Mouse (Mus musculus) neural tube, embryonic 12.5 days (tissue): Measurements from ENCODE around the gene Gmeb2. TPM values are rescaled to one million over a fixed set of nuclear protein-coding genes. Genes with fewer than 3 reads are reported as not detected.
"Not testable (repeated sequence)": the region's sequence is repeated elsewhere in the genome, so short reads cannot be mapped to it uniquely, and the experiment has no call there.

Experiments
- ATAC-seq: fragments of 200-750 bp; cut with Nextera tagmentation; 2 replicates; pipeline ENCODE4 v1.8.0; 2017; ENCODE audit warnings: low read depth, mild to moderate bottlenecking, moderate TSS enrichment, moderate library complexity; ENCODE audit not compliant: low FRiP score
- H3K27ac ChIP-seq: fragments of 300-500 bp; sonication (generic); 2 replicates; pipeline ENCODE4 v1.5.1; 2016
- H3K27me3 ChIP-seq: fragments of 300-500 bp; sonication (generic); replicated peaks from 2 replicates; pipeline ENCODE4 v1.6.1; 2016; ENCODE audit warnings: mild to moderate bottlenecking
- H3K36me3 ChIP-seq: fragments of 300-500 bp; sonication (generic); 2 replicates; pipeline ENCODE4 v1.6.1; 2016; ENCODE audit warnings: mild to moderate bottlenecking
- H3K4me1 ChIP-seq: fragments of 300-500 bp; sonication (generic); 2 replicates; pipeline ENCODE4 v1.6.1; 2016
- H3K4me2 ChIP-seq: fragments of 300-500 bp; sonication (generic); replicated peaks from 2 replicates; pipeline ENCODE4 v1.6.1; 2016; ENCODE audit warnings: mild to moderate bottlenecking
- H3K4me3 ChIP-seq: fragments of 300-500 bp; sonication (generic); 2 replicates; pipeline ENCODE4 v1.5.1; 2016
- H3K9ac ChIP-seq: fragments of 300-500 bp; sonication (generic); 2 replicates; pipeline ENCODE4 v1.6.1; 2016; ENCODE audit warnings: mild to moderate bottlenecking
- H3K9me3 ChIP-seq: fragments of 300-500 bp; sonication (generic); 2 replicates; pipeline ENCODE4 v1.6.1; 2016; ENCODE audit warnings: mild to moderate bottlenecking
- whole genome bisulfite sequencing: fragments of 180-500 bp; shearing (Covaris S2); methylation state at CpG from one replicate; pipeline ENCODE4 v1.1.7; 2016; 5-methylcytosine and 5-hydroxymethylcytosine counted together
- polyA plus RNA-seq: library from polyadenylated mRNA; unstranded; fragments of >200 nt; fragmentation: Nextera tagmentation; extraction: Ambion mirVana; gene quantifications from 2 replicates; pipeline ENCODE4 v1.2.1, GENCODE M21; 2016

Gmeb2 gene
- 20.6 and 21.4 TPM in 2 replicates for polyA plus RNA-seq

GRCm38 (mm10) chr2:181287958-181288350, at the start of gene Gmeb2:
Gmeb2 (minus strand) TSS chr2:181288035.
- 3% methylated on average over 38 of the region's 38 CpGs for WGBS

DNA sequence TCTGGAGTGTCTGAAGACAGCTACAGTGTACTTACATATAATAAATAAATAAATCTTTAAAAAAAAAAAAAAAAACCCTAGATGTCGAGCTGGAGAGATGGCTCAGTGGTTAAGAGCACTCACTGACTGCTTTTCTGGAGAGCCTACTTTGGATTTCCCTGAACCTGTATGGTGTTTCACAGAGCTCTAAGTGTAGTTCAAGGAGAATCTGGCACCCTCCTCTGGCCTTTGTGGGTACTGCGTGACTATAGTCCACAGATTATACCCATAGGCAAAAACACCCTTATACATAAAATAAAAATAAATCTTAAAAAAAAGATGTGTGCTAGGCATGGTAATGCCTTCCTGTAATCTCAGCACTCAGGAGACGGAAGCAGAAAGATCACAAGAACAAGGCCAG, 46.2 kb upstream of the Gmeb2 start:
- 68% methylated on average over 3 of the region's 3 CpGs for WGBS
- Histone ChIP-seq H3K9ac (no peak overlapping the region), H3K4me1 (no peaks in the 10 kb centered on the region), H3K27me3 (no peaks in the 10 kb centered on the region), H3K9me3 (no peaks in the 10 kb centered on the region), H3K36me3 (peaks cover 63% of the 10 kb centered on the region), H3K27ac (no peak overlapping the region), H3K4me3 (no peak overlapping the region), H3K4me2 (no peak overlapping the region)
- ATAC-seq, result no peak

More at GRCm38 (mm10) chr2:181287958-181288350, at the start of gene Gmeb2:
- H3K27me3 ChIP-seq, H3K9me3 ChIP-seq: not testable (repeated sequence)
- ATAC-seq, result peak; percentile 97
- peak within 1 kb of the TSS; percentile 77 for H3K9ac ChIP-seq
- peak within 1 kb of the TSS; percentile 66 for H3K4me3 ChIP-seq
- peak within 1 kb of the TSS; percentile 67 for H3K4me2 ChIP-seq
- H3K36me3 ChIP-seq, result peaks cover 12% of the 10 kb centered on the region
- peak within 1 kb of the TSS; percentile 90 for H3K27ac ChIP-seq
- H3K4me1 ChIP-seq, result peaks cover 18% of the 10 kb centered on the region

DNA sequence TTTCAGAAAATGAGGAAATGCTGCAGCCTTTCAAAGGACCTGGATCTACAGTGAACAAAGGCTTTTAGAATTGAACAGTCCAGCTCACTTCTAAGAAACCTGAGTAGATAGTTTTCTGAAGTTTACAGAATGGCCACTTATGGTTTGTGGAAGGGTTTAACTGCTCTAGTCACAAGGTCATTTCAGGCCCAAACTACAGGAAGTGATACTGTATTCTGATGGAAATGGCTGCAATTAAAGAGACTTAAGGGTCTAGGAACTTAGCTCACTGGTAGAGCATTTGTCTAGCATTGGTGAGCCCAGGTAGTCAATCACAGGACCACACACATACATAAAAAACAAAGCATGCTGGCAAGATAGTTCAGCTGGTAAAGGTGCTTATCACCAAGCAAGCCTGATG, 44.7 kb upstream of the Gmeb2 start:
- Histone ChIP-seq H3K27me3 (no peaks in the 10 kb centered on the region), H3K27ac (no peak overlapping the region), H3K9me3 (no peaks in the 10 kb centered on the region), H3K4me3 (no peak overlapping the region), H3K36me3 (peaks cover 67% of the 10 kb centered on the region), H3K9ac (no peak overlapping the region), H3K4me2 (no peak overlapping the region), H3K4me1 (no peaks in the 10 kb centered on the region)
- no peak for ATAC-seq

DNA sequence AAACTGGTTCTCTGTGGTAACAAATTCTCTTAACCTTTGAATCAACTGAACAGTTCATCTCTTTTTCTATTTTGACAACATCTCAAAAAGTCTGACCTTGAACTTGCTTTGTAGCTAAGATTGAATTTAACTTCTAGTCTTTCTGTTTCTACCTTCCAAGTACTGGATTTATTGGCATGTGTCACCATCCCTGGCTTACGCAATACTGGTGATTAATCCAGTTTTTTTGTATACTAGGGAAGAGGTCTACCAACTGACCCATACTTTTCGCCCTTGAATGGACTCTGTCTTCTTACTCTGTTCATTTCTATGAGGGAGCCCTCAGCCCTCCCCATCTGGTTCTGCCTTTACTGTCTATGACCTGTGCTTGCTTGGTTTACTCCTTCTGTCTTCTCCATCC, 38.3 kb upstream of the Gmeb2 start:
- Histone ChIP-seq H3K9me3 (no peaks in the 10 kb centered on the region), H3K36me3 (peaks cover 80% of the 10 kb centered on the region), H3K27ac (no peak overlapping the region), H3K4me3 (no peak overlapping the region), H3K27me3 (no peaks in the 10 kb centered on the region), H3K4me2 (no peak overlapping the region), H3K4me1 (no peaks in the 10 kb centered on the region), H3K9ac (no peak overlapping the region)
- ATAC-seq, result no peak
- WGBS, result 90% methylated on average over 2 of the region's 2 CpGs

DNA sequence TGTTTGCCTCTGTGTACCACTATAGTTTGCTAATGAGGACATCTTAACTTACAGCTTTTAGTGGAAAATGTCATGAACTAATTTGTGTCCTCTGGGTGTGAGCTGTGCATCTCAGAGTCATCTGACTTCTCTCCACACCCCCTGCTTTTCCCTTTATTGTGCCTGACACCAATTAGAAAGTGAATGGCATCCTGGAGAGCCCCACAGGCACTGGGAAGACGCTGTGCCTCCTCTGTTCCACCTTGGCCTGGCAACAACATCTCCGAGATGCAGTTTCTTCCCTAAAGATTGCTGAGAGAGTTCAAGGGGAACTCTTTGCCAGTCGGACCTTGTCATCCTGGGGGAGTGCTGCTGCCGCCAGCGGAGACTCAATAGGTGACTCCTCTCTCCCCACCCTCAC, 34.3 kb upstream of the Gmeb2 start:
- Histone ChIP-seq H3K4me3 (no peak overlapping the region), H3K9me3 (no peaks in the 10 kb centered on the region), H3K4me2 (no peak overlapping the region), H3K36me3 (peaks cover 52% of the 10 kb centered on the region), H3K27ac (no peak overlapping the region), H3K27me3 (no peaks in the 10 kb centered on the region), H3K4me1 (peaks cover 7% of the 10 kb centered on the region), H3K9ac (no peak overlapping the region)
- no peak for ATAC-seq
- 69% methylated on average over 5 of the region's 5 CpGs for WGBS

GRCm38 (mm10) chr2:181320103-181320499, 32.3 kb upstream of the Gmeb2 start:
- ATAC-seq, result peak; percentile 8; the same call in 1 of the 2 replicates
- 13% methylated on average over 7 of the region's 7 CpGs for WGBS

GRCm38 (mm10) chr2:181319248-181320102, 31.6 kb upstream of the Gmeb2 start, which contains the start of gene Rtel1:
Rtel1 (plus strand) TSS chr2:181319739.
- Histone ChIP-seq H3K27ac (no peak within 1 kb of the TSS), H3K36me3 (peaks cover 26% of the 10 kb centered on the region), H3K27me3 (peaks cover 13% of the 10 kb centered on the region; the same call in 1 of the 2 replicates), H3K4me2 (peak within 1 kb of the TSS; percentile 73), H3K9me3 (no peaks in the 10 kb centered on the region), H3K4me3 (peak within 1 kb of the TSS; percentile 55), H3K9ac (peak within 1 kb of the TSS; percentile 55), H3K4me1 (peaks cover 7% of the 10 kb centered on the region)
- WGBS, result 7% methylated on average over 40 of the region's 40 CpGs
- ATAC-seq, result peak; percentile 96

More at GRCm38 (mm10) chr2:181320103-181320499, 32.3 kb upstream of the Gmeb2 start:
- peaks cover 32% of the 10 kb centered on the region for H3K36me3 ChIP-seq
- peaks cover 7% of the 10 kb centered on the region for H3K4me1 ChIP-seq
- H3K9ac ChIP-seq, result peak overlapping the region; percentile 55
- H3K27me3 ChIP-seq, result peaks cover 7% of the 10 kb centered on the region; the same call in 1 of the 2 replicates
- H3K4me3 ChIP-seq, result peak overlapping the region; percentile 55
- peak overlapping the region; percentile 73 for H3K4me2 ChIP-seq
- no peaks in the 10 kb centered on the region for H3K9me3 ChIP-seq
- no peak overlapping the region for H3K27ac ChIP-seq

DNA sequence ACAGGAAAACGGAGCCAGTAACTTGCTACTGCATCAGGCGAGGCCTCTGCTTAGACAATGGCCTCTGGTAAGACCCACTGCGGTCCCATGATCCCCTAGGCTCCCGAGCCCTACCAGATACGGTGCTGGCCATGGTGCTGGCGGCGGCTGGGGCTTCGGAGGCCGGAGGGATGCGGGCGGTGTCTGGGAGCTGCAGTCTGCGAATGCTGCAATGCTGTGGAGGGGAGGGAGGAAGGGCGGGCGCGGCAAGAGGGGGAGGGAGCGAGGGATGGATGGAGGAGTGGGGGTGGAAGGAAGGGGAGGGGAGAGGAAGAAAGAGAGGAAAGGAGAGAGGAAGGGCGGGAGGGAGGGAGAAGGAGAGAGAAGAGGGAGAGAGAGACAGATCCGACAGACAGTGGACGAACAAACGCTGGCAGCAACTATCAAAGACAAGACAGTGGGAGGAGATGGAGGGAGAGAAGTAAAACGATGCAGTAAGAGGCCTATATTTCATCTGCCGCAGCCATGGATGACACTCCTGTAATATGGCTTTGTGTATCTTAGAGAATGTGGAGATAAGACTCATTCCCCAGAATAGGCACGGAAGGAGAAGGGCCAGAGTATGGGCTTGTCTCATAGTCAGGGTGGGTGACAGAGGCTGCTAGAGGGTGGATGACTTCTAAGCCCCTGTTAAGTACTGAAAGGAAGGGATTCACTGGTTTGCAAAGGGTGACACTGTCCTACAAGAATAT, 26.4 kb upstream of the Gmeb2 start, which contains the start of gene Stmn3:
Stmn3 (minus strand) TSS at position 421 of the 731 bp plus-strand sequence.
- peak; percentile 86 for ATAC-seq
- Histone ChIP-seq H3K4me3 (peak within 1 kb of the TSS; percentile 67), H3K4me2 (peak within 1 kb of the TSS; percentile 63), H3K27ac (peak within 1 kb of the TSS; percentile 62), H3K9ac (peak within 1 kb of the TSS; percentile 77), H3K27me3 (peaks cover 21% of the 10 kb centered on the region), H3K4me1 (peaks cover 13% of the 10 kb centered on the region; the same call in 1 of the 2 replicates), H3K36me3 (no peaks in the 10 kb centered on the region), H3K9me3 (no peaks in the 10 kb centered on the region)
- WGBS, result 4% methylated on average over 23 of the region's 23 CpGs

GRCm38 (mm10) chr2:181313344-181314079, 25.7 kb upstream of the Gmeb2 start:
- peak; percentile 84 for ATAC-seq
- H3K36me3 ChIP-seq, result peaks cover 7% of the 10 kb centered on the region
- WGBS, result 2% methylated on average over 35 of the region's 35 CpGs
- H3K9me3 ChIP-seq, result no peaks in the 10 kb centered on the region
- peak overlapping the region; percentile 62 for H3K27ac ChIP-seq
- H3K4me2 ChIP-seq, result peak overlapping the region; percentile 63
- H3K9ac ChIP-seq, result peak overlapping the region; percentile 77
- H3K4me3 ChIP-seq, result peak overlapping the region; percentile 67
- peaks cover 22% of the 10 kb centered on the region for H3K27me3 ChIP-seq
- H3K4me1 ChIP-seq, result peaks cover 13% of the 10 kb centered on the region; the same call in 1 of the 2 replicates

- Histone ChIP-seq H3K27me3 (peaks cover 26% of the 10 kb centered on the region), H3K4me2 (peak overlapping the region; percentile 63), H3K4me1 (peaks cover 13% of the 10 kb centered on the region; the same call in 1 of the 2 replicates), H3K36me3 (peaks cover 10% of the 10 kb centered on the region), H3K9ac (peak overlapping the region; percentile 77), H3K4me3 (peak overlapping the region; percentile 67), H3K27ac (no peak overlapping the region), H3K9me3 (no peaks in the 10 kb centered on the region)
- 19% methylated on average over 5 of the region's 5 CpGs for WGBS
- ATAC-seq, result no peak
Measured at GRCm38 (mm10) chr2:181313006-181313343, 25.1 kb upstream of the Gmeb2 start.

DNA sequence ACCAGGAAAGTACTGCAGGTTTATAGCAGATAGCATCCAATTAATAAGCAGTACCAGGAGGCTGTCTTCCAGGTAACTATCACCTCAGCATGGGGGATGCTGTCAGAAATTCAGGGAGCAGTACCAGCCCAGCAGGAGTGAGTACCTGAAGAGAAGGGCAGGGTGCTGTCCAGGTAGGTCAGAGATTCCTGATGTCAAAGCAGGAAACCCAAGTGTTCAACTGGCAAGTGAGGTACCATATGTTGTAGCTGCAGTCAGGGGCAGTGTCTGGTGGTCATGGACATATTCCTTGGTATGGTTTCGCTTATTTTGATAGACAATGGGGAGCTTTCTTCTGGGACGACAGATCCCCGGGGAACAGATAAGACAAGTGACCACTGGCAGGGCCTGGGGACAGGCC, 24.6 kb upstream of the Gmeb2 start:
- peak overlapping the region; percentile 67 for H3K4me3 ChIP-seq

More for the DNA sequence above, 24.6 kb upstream of the Gmeb2 start:
- Histone ChIP-seq H3K36me3 (peaks cover 15% of the 10 kb centered on the region), H3K27ac (no peak overlapping the region), H3K4me2 (peak overlapping the region; percentile 63), H3K9me3 (no peaks in the 10 kb centered on the region), H3K4me1 (peaks cover 13% of the 10 kb centered on the region; the same call in 1 of the 2 replicates), H3K27me3 (peaks cover 31% of the 10 kb centered on the region), H3K9ac (peak overlapping the region; percentile 77)
- no peak for ATAC-seq
- WGBS, result 66% methylated on average over 3 of the region's 3 CpGs
